Mouse (Mus musculus): Measurements from ENCODE around the gene Rnf220. TPM values are rescaled to one million over a fixed set of nuclear protein-coding genes. Genes with fewer than 3 reads are reported as not detected.

The Rnf220 gene
- polyA plus RNA-seq, 1 experiment from 2014 or later = 50.7 TPM

- ATAC-seq (no peak), DNase-seq (ENCODE audit: low spot score) (no peak)
- TF ChIP-seq EP300 (IDR thresholded peaks at IDR 0.05) = no peak
- TF ChIP-seq CTCF (IDR thresholded peaks at IDR 0.05) = no peak
- Histone ChIP-seq H3K27ac (ENCODE audit: low read length) (no peak overlapping the region), H3K4me3 (ENCODE audit: low read depth, low read length) (no peak overlapping the region), H3K27me3 (replicated peaks; ENCODE audit: insufficient read depth, low read length) (0 out of 2 replicates have a peak, but pooled peaks cover 6% of the 10 kb centered on the region), H3K4me2 (replicated peaks; ENCODE audit: low read depth, low read length) (no peak overlapping the region), H3K9me3 (ENCODE audit: low read length) (no peaks in the 10 kb centered on the region), H3K36me3 (ENCODE audit: insufficient read depth, low read length) (no peaks in the 10 kb centered on the region), H3K4me1 (ENCODE audit: insufficient read depth, low read depth, low read length) (no peaks in the 10 kb centered on the region), H3K9ac (replicated peaks; ENCODE audit: low read depth) (no peak overlapping the region)
- WGBS = 68% methylated on average over 5 of the region's 5 CpGs
Observed at GRCm38 (mm10) chr4:117311891-117312290, 185.0 kb downstream of the Rnf220 start.

GRCm38 (mm10) chr4:117309427-117309826 is 187.4 kb downstream of the Rnf220 start:
- TF ChIP-seq CTCF (IDR thresholded peaks at IDR 0.05) (no peak), EP300 (IDR thresholded peaks at IDR 0.05) (no peak)
- H3K27me3 ChIP-seq (replicated peaks; ENCODE audit: insufficient read depth, low read length) = 0 out of 2 replicates have a peak, but pooled peaks cover 3% of the 10 kb centered on the region
- H3K4me2 ChIP-seq (replicated peaks; ENCODE audit: low read depth, low read length) = no peak overlapping the region
- DNase-seq (ENCODE audit: low spot score) (no peak), ATAC-seq (no peak)
- 91% methylated on average over 1 of the region's 1 CpGs for WGBS
- H3K36me3 ChIP-seq (ENCODE audit: insufficient read depth, low read length) = no peaks in the 10 kb centered on the region
- H3K27ac ChIP-seq (ENCODE audit: low read length) = no peak overlapping the region
- H3K4me1 ChIP-seq (ENCODE audit: insufficient read depth, low read depth, low read length) = 0 out of 2 replicates have a peak, but pooled peaks cover 4% of the 10 kb centered on the region
- no peak overlapping the region for H3K9ac ChIP-seq (replicated peaks; ENCODE audit: low read depth)
- no peaks in the 10 kb centered on the region for H3K9me3 ChIP-seq (ENCODE audit: low read length)
- no peak overlapping the region for H3K4me3 ChIP-seq (ENCODE audit: low read depth, low read length)

- no peak overlapping the region for H3K9ac ChIP-seq (replicated peaks; ENCODE audit: low read depth)
- H3K9me3 ChIP-seq (ENCODE audit: low read length) = no peaks in the 10 kb centered on the region
- H3K4me2 ChIP-seq (replicated peaks; ENCODE audit: low read depth, low read length) = no peak overlapping the region
- no peak overlapping the region for H3K27ac ChIP-seq (ENCODE audit: low read length)
- WGBS = 73% methylated on average over 6 of the region's 6 CpGs
- ATAC-seq (no peak), DNase-seq (ENCODE audit: low spot score) (no peak)
- H3K4me3 ChIP-seq (ENCODE audit: low read depth, low read length) = no peak overlapping the region
- no peaks in the 10 kb centered on the region for H3K36me3 ChIP-seq (ENCODE audit: insufficient read depth, low read length)
- TF ChIP-seq EP300 (IDR thresholded peaks at IDR 0.05) (no peak), CTCF (IDR thresholded peaks at IDR 0.05) (no peak)
- H3K4me1 ChIP-seq (ENCODE audit: insufficient read depth, low read depth, low read length) = 0 out of 2 replicates have a peak, but pooled peaks cover 7% of the 10 kb centered on the region
- peaks cover 20% of the 10 kb centered on the region; the same call in 1 of the 2 replicates for H3K27me3 ChIP-seq (replicated peaks; ENCODE audit: insufficient read depth, low read length)
Observed at GRCm38 (mm10) chr4:117307270-117307669, 189.6 kb downstream of the Rnf220 start.

GRCm38 (mm10) chr4:117305461-117305860 is 191.4 kb downstream of the Rnf220 start:
- 41% methylated on average over 6 of the region's 7 CpGs for WGBS
- TF ChIP-seq CTCF (IDR thresholded peaks at IDR 0.05) (no peak), EP300 (IDR thresholded peaks at IDR 0.05) (no peak)
- ATAC-seq (no peak), DNase-seq (ENCODE audit: low spot score) (no peak)
- Histone ChIP-seq H3K27ac (ENCODE audit: low read length) (no peak overlapping the region), H3K27me3 (replicated peaks; ENCODE audit: insufficient read depth, low read length) (peaks cover 20% of the 10 kb centered on the region; the same call in 1 of the 2 replicates), H3K4me1 (ENCODE audit: insufficient read depth, low read depth, low read length) (0 out of 2 replicates have a peak, but pooled peaks cover 7% of the 10 kb centered on the region), H3K4me2 (replicated peaks; ENCODE audit: low read depth, low read length) (no peak overlapping the region), H3K9ac (replicated peaks; ENCODE audit: low read depth) (no peak overlapping the region), H3K4me3 (ENCODE audit: low read depth, low read length) (no peak overlapping the region), H3K36me3 (ENCODE audit: insufficient read depth, low read length) (no peaks in the 10 kb centered on the region), H3K9me3 (ENCODE audit: low read length) (no peaks in the 10 kb centered on the region)

GRCm38 (mm10) chr4:117304239-117305025 is 192.4 kb downstream of the Rnf220 start:
- 8% methylated on average over 43 of the region's 54 CpGs for WGBS

GRCm38 (mm10) chr4:117303581-117304238 is 193.1 kb downstream of the Rnf220 start:
- 14% methylated on average over 30 of the region's 30 CpGs for WGBS
- peaks cover 20% of the 10 kb centered on the region; the same call in 1 of the 2 replicates for H3K27me3 ChIP-seq (replicated peaks; ENCODE audit: insufficient read depth, low read length)
- H3K9ac ChIP-seq (replicated peaks; ENCODE audit: low read depth) = no peak overlapping the region
- no peaks in the 10 kb centered on the region for H3K9me3 ChIP-seq (ENCODE audit: low read length)
- H3K4me3 ChIP-seq (ENCODE audit: low read depth, low read length) = peak overlapping the region; percentile 41
- no peaks in the 10 kb centered on the region for H3K36me3 ChIP-seq (ENCODE audit: insufficient read depth, low read length)
- no peak overlapping the region for H3K27ac ChIP-seq (ENCODE audit: low read length)
- H3K4me1 ChIP-seq (ENCODE audit: insufficient read depth, low read depth, low read length) = 0 out of 2 replicates have a peak, but pooled peaks cover 7% of the 10 kb centered on the region
- DNase-seq (ENCODE audit: low spot score) (no peak), ATAC-seq (no peak)
- H3K4me2 ChIP-seq (replicated peaks; ENCODE audit: low read depth, low read length) = peak overlapping the region; percentile 89
- TF ChIP-seq CTCF (IDR thresholded peaks at IDR 0.05) (no peak), EP300 (IDR thresholded peaks at IDR 0.05) (no peak)

More at GRCm38 (mm10) chr4:117304239-117305025, 192.4 kb downstream of the Rnf220 start:
- Histone ChIP-seq H3K27me3 (replicated peaks; ENCODE audit: insufficient read depth, low read length) (peaks cover 20% of the 10 kb centered on the region; the same call in 1 of the 2 replicates), H3K36me3 (ENCODE audit: insufficient read depth, low read length) (no peaks in the 10 kb centered on the region), H3K4me2 (replicated peaks; ENCODE audit: low read depth, low read length) (peak overlapping the region; percentile 89), H3K4me3 (ENCODE audit: low read depth, low read length) (peak overlapping the region; percentile 41), H3K4me1 (ENCODE audit: insufficient read depth, low read depth, low read length) (0 out of 2 replicates have a peak, but pooled peaks cover 7% of the 10 kb centered on the region), H3K9me3 (ENCODE audit: low read length) (no peaks in the 10 kb centered on the region), H3K27ac (ENCODE audit: low read length) (no peak overlapping the region), H3K9ac (replicated peaks; ENCODE audit: low read depth) (no peak overlapping the region)
- no peak for TF ChIP-seq CTCF (IDR thresholded peaks at IDR 0.05)
- no peak for TF ChIP-seq EP300 (IDR thresholded peaks at IDR 0.05)
- ATAC-seq (no peak), DNase-seq (ENCODE audit: low spot score) (no peak)

Data from lung, postnatal 0 days (tissue).